Mouse (Mus musculus): ENCODE measurements around the gene Edem2. TPM values are rescaled to one million over a fixed set of nuclear protein-coding genes. Genes with fewer than 3 reads are reported as not detected.

The Edem2 gene
- total RNA-seq, 2 experiments from 2014 or later, result 11.1 to 12.3 TPM

Other genes with a start within 250 kb of the Edem2 start
- 10 to 100 TPM; 26.8 to 27.8 TPM for gene Acss2, start 211.5 kb downstream of the Edem2 start, total RNA-seq (2021)
- 1 to 10 TPM in 1 of 2 experiments, under 1 TPM in 1; 0.98 to 1.8 TPM for gene Ggt7, start 211.2 kb downstream of the Edem2 start, total RNA-seq (2021)
- gene Gss, start 136.7 kb downstream of the Edem2 start, total RNA-seq (2021), result 10 to 100 TPM; 14.1 to 17.7 TPM
- 10 to 100 TPM; 47.8 to 56.4 TPM for gene Myh7b, start 118.3 kb downstream of the Edem2 start, total RNA-seq (2021)
- 10 to 100 TPM; 83.1 to 89.9 TPM for gene Trpc4ap, start 37.1 kb downstream of the Edem2 start, total RNA-seq (2021)
- not detected for gene Gm17581, start 6.4 kb upstream of the Edem2 start, total RNA-seq (2021)
- 1 to 10 TPM; 4.3 to 6.8 TPM for gene Procr, start 21.6 kb upstream of the Edem2 start, total RNA-seq (2021)
- gene Mmp24, start 45.9 kb upstream of the Edem2 start, total RNA-seq (2021), result under 1 TPM in 1 of 2 experiments, not detected in 1; 0.07 TPM
- gene BC029722, start 90.0 kb upstream of the Edem2 start, total RNA-seq (2021), result 10 to 100 TPM; 16.3 to 16.8 TPM
- gene Eif6, start 97.5 kb upstream of the Edem2 start, total RNA-seq (2021), result 10 to 100 TPM; 77.5 to 79.5 TPM
- not detected for gene Fam83c, start 105.4 kb upstream of the Edem2 start, total RNA-seq (2021)
- 100 to 1,000 TPM; 184 to 197 TPM for gene Uqcc1, start 200.8 kb upstream of the Edem2 start, total RNA-seq (2021)
- not detected for gene Gm15557, start 211.3 kb upstream of the Edem2 start, total RNA-seq (2021)
- not detected for gene Gdf5, start 215.9 kb upstream of the Edem2 start, total RNA-seq (2021)
- 10 to 100 TPM in 1 of 2 experiments, 1 to 10 TPM in 1; 8.8 to 11.1 TPM for gene Cep250, start 227.0 kb upstream of the Edem2 start, total RNA-seq (2021)